Mouse (Mus musculus): ENCODE measurements around the gene Armh3.

GRCm38 (mm10) chr19:45926342-45926741 is 71.9 kb downstream of the Armh3 start:
- TF ChIP-seq POLR2A (IDR thresholded peaks at IDR 0.05; ENCODE audit: insufficient read depth, low read length) (no peak), CTCF (IDR thresholded peaks at IDR 0.05; ENCODE audit: low read depth, low read length) (no peak)

Data from ES-Bruce4 (cell line).